Mouse (Mus musculus): ENCODE data around the gene Pdilt. TPM values are rescaled to one million over a fixed set of nuclear protein-coding genes. Genes with fewer than 3 reads are reported as not detected.
"Not testable (repeated sequence)": the region's sequence is repeated elsewhere in the genome, so short reads cannot be mapped to it uniquely, and the experiment has no call there.

Gene Pdilt
- not detected in 2 replicates for polyA plus RNA-seq (2012; rRNA removed)

- TF ChIP-seq POLR2A (IDR thresholded peaks at IDR 0.05; ENCODE audit: extremely low read depth, insufficient read depth, low read length) = no peak
- TF ChIP-seq CTCF (IDR thresholded peaks at IDR 0.05; ENCODE audit: extremely low read depth, insufficient read depth, low read length) = no peak
- Histone ChIP-seq H3K27ac (ENCODE audit: insufficient read depth, low read length) (no peak within 1 kb of the TSS), H3K4me3 (ENCODE audit: insufficient read depth, low read length) (no peak within 1 kb of the TSS), H3K4me1 (ENCODE audit: control insufficient read depth, insufficient read depth, low read length) (no peaks in the 10 kb centered on the region; the same call in 1 of the 2 replicates)
Measured at GRCm38 (mm10) chr7:119523389-119523788, at the start of gene Pdilt. Pdilt (minus strand) TSS chr7:119523489.

DNA sequence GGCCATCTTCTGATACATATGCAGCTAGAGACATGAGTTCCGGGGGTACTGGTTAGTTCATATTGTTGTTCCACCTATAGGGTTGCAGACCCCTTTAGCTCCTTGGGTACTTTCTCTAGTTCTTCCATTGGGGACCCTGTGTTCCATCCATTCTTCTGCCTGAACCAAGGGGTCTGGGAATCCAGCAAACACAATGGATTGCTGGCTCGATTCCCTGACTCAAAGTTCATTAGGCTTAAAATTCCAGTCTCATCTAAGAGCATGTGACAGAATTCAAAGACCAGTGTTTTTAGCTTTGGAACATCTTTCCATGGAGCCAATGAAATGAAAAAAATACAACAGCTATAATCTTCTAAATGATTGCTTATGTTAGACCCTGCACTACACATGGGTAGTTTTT, 39.2 kb upstream of the Pdilt start:
- H3K4me3 ChIP-seq (ENCODE audit: insufficient read depth, low read length); H3K27ac ChIP-seq (ENCODE audit: insufficient read depth, low read length); H3K4me1 ChIP-seq (ENCODE audit: control insufficient read depth, insufficient read depth, low read length): not testable (repeated sequence)

- Histone ChIP-seq H3K4me3 (ENCODE audit: insufficient read depth, low read length) (no peak overlapping the region), H3K4me1 (ENCODE audit: control insufficient read depth, insufficient read depth, low read length) (no peaks in the 10 kb centered on the region), H3K27ac (ENCODE audit: insufficient read depth, low read length) (no peak overlapping the region)
- TF ChIP-seq CTCF (IDR thresholded peaks at IDR 0.05; ENCODE audit: extremely low read depth, insufficient read depth, low read length) (no peak), POLR2A (IDR thresholded peaks at IDR 0.05; ENCODE audit: extremely low read depth, insufficient read depth, low read length) (no peak)
Measured at GRCm38 (mm10) chr7:119561441-119561840, 38.2 kb upstream of the Pdilt start.

GRCm38 (mm10) chr7:119560452-119560835, 37.2 kb upstream of the Pdilt start:
- H3K27ac ChIP-seq (ENCODE audit: insufficient read depth, low read length) = no peak overlapping the region
- no peak for TF ChIP-seq CTCF (IDR thresholded peaks at IDR 0.05; ENCODE audit: extremely low read depth, insufficient read depth, low read length)
- TF ChIP-seq POLR2A (IDR thresholded peaks at IDR 0.05; ENCODE audit: extremely low read depth, insufficient read depth, low read length) = no peak
- no peak overlapping the region for H3K4me3 ChIP-seq (ENCODE audit: insufficient read depth, low read length)
- H3K4me1 ChIP-seq (ENCODE audit: control insufficient read depth, insufficient read depth, low read length) = no peaks in the 10 kb centered on the region

DNA sequence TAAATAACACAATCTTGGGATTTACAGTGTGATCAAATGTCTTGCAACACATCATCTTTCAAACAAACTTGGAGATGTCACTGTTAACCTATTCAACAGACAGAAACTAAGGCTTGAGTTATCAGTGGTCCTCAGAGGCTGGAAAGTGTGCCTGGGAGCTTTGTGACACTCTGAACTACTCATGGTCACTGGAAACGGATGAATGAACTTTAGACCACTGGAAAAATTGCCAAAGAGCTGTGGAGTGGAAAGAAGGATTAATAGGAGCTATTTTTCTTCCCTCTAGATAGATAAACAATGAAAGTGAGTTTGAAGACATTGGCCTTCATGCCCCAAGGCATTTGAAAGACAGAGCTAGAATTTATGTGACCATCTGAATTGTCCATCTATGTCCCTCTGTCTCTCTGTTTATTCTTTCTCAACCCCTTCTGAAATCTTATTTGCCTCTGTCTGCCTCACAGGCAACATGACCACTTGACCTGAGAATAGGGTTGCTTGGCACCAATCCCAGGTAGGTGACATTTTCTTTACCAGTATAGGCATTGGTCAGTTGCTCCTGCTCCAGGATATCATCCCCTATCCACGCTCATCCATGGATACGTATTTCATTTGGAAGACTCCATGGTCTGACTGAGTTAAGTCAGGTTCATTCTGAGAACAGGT, 36.6 kb upstream of the Pdilt start:
- no peak for TF ChIP-seq CTCF (IDR thresholded peaks at IDR 0.05; ENCODE audit: extremely low read depth, insufficient read depth, low read length)
- TF ChIP-seq POLR2A (IDR thresholded peaks at IDR 0.05; ENCODE audit: extremely low read depth, insufficient read depth, low read length) = no peak
- no peak overlapping the region for H3K27ac ChIP-seq (ENCODE audit: insufficient read depth, low read length)
- H3K4me3 ChIP-seq (ENCODE audit: insufficient read depth, low read length) = no peak overlapping the region
- H3K4me1 ChIP-seq (ENCODE audit: control insufficient read depth, insufficient read depth, low read length) = no peaks in the 10 kb centered on the region

GRCm38 (mm10) chr7:119554040-119554439, 30.8 kb upstream of the Pdilt start, which contains the start of gene Acsm2:
Acsm2 (plus strand) TSS chr7:119554340.
- no peaks in the 10 kb centered on the region for H3K4me1 ChIP-seq (ENCODE audit: control insufficient read depth, insufficient read depth, low read length)
- TF ChIP-seq POLR2A (IDR thresholded peaks at IDR 0.05; ENCODE audit: extremely low read depth, insufficient read depth, low read length) = no peak
- no peak for TF ChIP-seq CTCF (IDR thresholded peaks at IDR 0.05; ENCODE audit: extremely low read depth, insufficient read depth, low read length)
- no peak within 1 kb of the TSS for H3K27ac ChIP-seq (ENCODE audit: insufficient read depth, low read length)
- no peak within 1 kb of the TSS for H3K4me3 ChIP-seq (ENCODE audit: insufficient read depth, low read length)

- Histone ChIP-seq H3K27ac (ENCODE audit: insufficient read depth, low read length) (no peak overlapping the region), H3K4me1 (ENCODE audit: control insufficient read depth, insufficient read depth, low read length) (no peaks in the 10 kb centered on the region), H3K4me3 (ENCODE audit: insufficient read depth, low read length) (no peak overlapping the region)
- no peak for TF ChIP-seq POLR2A (IDR thresholded peaks at IDR 0.05; ENCODE audit: extremely low read depth, insufficient read depth, low read length)
- no peak for TF ChIP-seq CTCF (IDR thresholded peaks at IDR 0.05; ENCODE audit: extremely low read depth, insufficient read depth, low read length)
Measured at GRCm38 (mm10) chr7:119550471-119551222, 27.4 kb upstream of the Pdilt start.

DNA sequence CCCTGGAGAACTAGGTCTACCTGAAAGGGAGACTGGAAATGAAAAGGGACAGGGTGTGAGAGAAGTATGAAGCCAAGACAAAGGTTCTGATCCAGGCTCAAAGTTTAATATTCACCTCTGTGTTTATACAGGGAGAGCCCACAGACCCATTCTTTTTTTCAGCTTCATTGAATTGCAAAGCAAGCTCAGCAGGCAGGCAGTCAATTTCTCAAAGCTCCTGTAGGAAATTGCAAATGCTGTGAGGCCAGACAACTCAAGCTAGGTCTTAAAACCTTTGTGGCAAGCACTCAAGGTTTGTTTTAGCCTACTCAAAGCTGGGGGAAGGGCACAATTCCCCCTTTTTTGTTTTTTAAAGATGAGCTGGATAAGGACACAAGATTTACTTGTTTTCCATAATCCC, 22.3 kb upstream of the Pdilt start:
- Histone ChIP-seq H3K4me1 (ENCODE audit: control insufficient read depth, insufficient read depth, low read length) (no peaks in the 10 kb centered on the region), H3K4me3 (ENCODE audit: insufficient read depth, low read length) (no peak overlapping the region), H3K27ac (ENCODE audit: insufficient read depth, low read length) (no peak overlapping the region)
- TF ChIP-seq POLR2A (IDR thresholded peaks at IDR 0.05; ENCODE audit: extremely low read depth, insufficient read depth, low read length) (no peak), CTCF (IDR thresholded peaks at IDR 0.05; ENCODE audit: extremely low read depth, insufficient read depth, low read length) (no peak)

DNA sequence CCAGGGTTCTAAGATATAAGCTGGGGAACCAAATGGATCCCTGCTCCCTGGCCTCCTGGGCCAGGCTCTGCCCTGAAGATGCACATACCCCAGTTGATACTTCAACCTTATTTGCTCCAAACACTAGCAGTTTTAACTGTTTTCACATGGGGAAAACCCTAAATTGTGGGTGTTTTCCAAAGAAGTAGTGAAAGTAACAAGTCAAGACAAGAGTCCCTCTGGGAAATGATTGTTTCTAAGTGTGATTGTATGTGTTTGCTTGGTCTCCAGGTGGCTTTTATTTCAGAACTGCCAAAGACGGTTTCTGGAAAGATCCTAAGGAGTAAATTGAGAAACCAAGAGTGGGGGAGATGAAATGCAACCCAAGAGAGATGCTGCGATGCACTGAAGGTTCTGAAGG, 19.2 kb upstream of the Pdilt start:
- no peaks in the 10 kb centered on the region for H3K4me1 ChIP-seq (ENCODE audit: control insufficient read depth, insufficient read depth, low read length)

GRCm38 (mm10) chr7:119534389-119534788, 11.1 kb upstream of the Pdilt start:
- Histone ChIP-seq H3K4me1 (ENCODE audit: control insufficient read depth, insufficient read depth, low read length) (no peaks in the 10 kb centered on the region), H3K27ac (ENCODE audit: insufficient read depth, low read length) (no peak overlapping the region), H3K4me3 (ENCODE audit: insufficient read depth, low read length) (no peak overlapping the region)
- TF ChIP-seq POLR2A (IDR thresholded peaks at IDR 0.05; ENCODE audit: extremely low read depth, insufficient read depth, low read length) (no peak), CTCF (IDR thresholded peaks at IDR 0.05; ENCODE audit: extremely low read depth, insufficient read depth, low read length) (no peak)

More for the DNA sequence above, 19.2 kb upstream of the Pdilt start:
- no peak for TF ChIP-seq POLR2A (IDR thresholded peaks at IDR 0.05; ENCODE audit: extremely low read depth, insufficient read depth, low read length)
- TF ChIP-seq CTCF (IDR thresholded peaks at IDR 0.05; ENCODE audit: extremely low read depth, insufficient read depth, low read length) = no peak
- no peak overlapping the region for H3K4me3 ChIP-seq (ENCODE audit: insufficient read depth, low read length)
- no peak overlapping the region for H3K27ac ChIP-seq (ENCODE audit: insufficient read depth, low read length)
